Mouse (Mus musculus): ENCODE results near the gene Wdr34.

The Wdr34 gene

DNA sequence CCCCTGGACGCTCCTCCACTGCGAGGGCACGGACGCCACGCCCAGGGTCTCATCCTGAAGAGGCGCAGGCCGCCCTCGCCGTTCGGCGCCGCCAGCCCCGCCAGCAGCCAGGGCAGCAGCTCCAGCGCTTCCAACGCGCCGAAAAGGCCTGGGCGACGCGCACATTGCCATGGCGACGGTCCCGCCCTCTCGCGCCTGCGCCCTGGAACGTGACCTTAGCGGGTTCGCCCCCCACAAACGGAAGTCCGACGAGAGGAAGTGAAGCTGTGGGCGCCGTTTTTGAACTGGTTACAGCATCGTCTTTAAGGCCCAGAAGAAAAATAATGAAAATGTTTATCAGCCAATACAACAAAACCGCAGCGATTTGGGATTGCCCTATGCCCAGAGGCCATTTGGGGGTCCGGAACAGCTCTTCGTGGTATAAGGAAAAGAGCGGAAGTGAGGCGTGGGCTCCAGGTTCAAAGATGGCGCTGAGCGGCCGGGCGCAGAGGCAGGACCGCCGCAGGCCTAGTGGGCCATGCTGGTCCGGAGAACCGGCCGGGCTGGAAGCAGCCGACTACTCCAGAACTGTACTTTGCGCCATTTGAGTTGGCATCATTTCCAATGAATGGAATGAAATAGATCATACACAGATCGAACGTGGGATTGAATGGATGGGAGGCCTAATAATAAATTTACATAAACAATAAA lies at the start of gene Wdr34:
Gene Wdr34, minus strand, starts transcription at position 183 of the 690 bp plus-strand sequence.
- DNase-seq (ENCODE audit: low spot score in 2 of 2), result peak; percentile 97

DNA sequence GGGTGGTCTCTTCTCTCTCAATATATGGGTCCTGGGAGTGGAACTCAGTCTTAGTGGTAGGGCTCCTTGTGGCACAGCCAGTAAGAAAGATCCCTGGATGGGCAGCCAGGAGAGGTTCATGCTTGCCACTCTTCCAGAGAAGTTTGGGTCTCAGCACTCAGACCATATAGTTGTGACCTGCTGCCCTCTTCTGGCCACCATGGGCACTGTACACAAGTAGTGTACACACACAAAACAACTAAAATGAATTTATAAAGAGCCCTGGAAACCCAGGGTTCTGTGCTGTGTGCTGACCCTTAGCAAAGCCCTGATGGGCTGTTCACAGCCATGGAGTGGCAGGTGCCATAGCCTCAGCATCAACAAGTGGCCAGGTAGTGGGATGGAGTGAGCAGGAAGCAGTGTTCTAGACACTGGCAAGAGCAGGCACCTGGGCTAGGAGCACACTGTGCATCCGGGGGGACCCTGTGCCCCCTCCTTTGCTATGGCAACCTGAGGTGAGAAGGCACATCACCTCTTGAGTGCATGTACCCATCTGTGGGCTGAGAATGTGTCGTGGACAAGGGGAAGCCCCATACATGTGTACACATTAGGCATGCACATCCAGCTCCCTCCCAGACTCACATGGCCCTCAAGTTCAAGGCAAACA lies 47.3 kb upstream of the Wdr34 start:
- peak; percentile 46 to 51 for DNase-seq (ENCODE audit: low spot score in 2 of 2)

DNA sequence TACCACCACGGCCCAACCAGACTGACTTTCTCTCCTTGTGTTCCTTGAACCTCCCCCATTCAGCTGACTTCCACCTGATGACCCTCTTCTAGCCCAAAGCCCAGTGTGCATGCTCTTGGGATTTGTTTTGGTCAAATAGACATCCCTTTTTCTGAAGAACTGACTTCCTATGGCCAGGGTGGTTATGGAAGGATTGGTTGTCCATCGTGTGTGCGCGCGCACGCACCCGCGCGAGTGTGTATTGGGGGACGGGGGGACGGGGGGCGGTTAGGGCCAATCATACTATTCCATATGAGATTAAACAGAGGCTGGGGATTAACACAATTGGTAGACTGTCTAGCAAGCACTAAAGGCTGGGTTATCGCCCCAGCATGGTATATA lies 45.5 kb upstream of the Wdr34 start:
- DNase-seq (ENCODE audit: low spot score in 2 of 2), result no peak

DNA sequence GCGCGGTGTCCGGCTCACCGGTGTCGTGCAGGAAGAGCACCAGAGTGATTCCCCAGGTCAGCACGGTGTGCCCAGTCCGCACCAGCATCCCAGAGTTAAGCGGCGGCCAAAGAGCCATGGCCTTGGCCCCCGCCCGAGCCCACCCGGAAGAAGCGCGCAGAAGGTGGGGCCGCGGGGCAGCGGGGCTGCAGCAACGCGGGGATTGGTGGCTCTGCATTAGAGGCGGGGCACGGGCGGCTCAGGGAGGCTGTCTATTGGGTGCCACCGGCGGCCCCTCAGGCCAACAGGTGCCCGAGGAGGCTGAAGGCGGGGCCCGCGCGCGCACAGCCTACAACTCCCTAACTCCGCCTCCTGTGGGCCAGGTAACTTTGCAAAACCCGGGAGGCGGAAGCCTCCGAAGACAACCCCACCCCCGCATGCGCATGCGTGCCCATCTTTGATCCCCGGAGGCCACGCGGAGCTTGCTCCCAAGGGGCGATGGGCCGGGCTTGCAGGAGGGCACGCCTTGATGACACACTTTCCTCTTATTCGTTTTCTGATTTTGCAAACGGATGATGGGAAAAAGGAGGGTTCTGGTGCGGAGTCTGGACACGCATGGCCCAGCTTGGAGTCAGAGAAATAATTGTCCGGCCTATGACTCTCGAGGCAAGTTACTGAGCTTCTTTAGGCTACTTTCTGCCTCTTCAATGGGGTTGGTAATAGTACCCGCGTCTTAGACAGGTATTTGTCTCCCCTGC lies 45.0 kb upstream of the Wdr34 start, which contains the start of gene Zdhhc12:
Gene Zdhhc12, minus strand, starts transcription at position 178 of the 737 bp plus-strand sequence.
- peak; percentile 93 to 97 for DNase-seq (ENCODE audit: low spot score in 2 of 2)

DNA sequence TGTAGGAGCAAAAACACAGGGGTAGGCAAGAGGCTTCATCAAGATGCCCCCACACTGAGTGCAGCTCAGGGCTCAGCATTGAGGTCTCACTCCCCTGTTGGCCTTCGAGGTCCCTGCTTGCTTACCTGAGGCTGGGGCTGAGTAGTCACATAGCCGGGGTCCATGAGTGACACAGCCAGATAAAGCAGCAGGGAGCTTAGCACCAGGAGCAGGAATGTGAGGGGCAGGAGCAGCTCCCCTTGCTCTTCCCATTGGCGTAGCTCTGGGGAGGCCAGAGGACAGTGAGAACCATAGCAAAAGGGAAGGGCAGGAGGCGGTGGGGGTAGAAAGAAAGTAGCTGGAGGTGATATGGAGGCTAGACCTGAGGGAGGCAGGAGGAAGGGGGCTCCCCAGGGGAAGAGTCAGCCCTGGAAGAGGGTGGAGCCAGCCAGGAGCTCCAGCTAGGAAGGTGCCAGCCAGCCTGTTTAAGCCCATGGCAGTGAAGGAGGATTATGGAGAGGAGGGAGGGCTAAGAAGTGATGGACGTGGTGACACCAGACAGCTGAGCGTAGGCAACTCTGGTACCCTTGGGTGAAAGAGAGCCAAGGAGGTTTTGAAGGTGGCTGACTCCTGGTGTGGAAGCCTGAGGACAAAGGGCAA lies 43.7 kb upstream of the Wdr34 start:
- DNase-seq (ENCODE audit: low spot score in 2 of 2), result no peak

DNA sequence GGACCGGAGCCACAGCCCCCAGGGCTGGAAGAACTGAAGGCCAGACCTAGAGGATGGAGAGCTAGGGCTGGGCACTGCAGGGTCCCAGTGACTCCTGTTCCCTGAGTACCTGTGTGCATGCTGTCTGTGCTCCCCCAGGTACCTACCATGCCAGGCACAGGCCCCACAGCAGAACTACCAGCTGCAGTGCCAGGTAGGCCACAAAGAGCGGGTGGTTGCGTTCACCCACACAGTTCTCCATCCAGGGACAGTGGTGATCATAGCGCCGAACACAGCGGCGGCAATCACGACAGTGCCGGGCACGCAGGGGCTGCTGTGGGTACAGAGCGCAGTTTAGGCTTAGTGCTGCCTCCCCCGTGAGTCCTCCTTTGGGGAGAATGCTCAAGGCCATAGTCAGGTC lies 42.8 kb upstream of the Wdr34 start:
- no peak for DNase-seq (ENCODE audit: low spot score in 2 of 2)

DNA sequence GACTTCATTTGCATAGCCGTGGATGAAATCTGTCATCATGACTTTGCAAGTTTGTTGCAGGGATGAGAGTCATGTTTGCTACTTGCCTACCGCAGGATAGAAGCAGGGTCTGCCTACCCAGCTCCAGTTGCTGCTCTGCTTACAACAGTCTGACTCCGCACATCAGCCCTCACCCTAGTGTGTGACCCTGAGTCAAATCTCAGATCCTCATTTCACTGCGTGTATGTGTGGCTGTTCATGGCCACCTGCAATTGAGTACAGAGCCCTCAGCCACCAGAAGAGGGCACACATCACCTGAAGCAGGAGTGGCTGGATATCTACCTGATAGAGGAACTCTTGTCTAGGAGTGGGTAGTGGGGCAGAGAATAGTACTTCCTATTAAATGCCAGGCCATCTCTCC lies 38.6 kb upstream of the Wdr34 start:
- no peak for DNase-seq (ENCODE audit: low spot score in 2 of 2)

DNA sequence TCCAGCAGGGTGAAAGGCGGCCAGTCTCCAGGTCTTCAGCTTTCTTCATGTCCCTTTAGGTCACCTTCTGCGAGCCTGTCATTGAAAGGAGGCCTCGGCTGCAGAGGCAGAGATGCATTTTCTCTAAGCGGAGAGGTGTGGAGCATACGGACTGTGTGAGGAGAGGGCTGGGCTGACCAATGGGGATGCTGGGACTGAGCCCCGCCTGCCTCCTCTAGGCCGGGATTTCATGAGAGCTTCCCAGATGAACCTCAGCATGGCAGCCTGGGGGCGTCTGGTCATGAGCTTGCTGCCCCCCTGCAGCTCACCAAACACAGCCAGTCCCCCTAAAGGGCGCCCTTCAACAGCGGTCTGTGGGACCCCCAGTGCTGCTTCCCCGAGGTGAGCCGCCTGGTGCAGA lies 36.0 kb upstream of the Wdr34 start:
- no peak for DNase-seq (ENCODE audit: low spot score in 2 of 2)

DNA sequence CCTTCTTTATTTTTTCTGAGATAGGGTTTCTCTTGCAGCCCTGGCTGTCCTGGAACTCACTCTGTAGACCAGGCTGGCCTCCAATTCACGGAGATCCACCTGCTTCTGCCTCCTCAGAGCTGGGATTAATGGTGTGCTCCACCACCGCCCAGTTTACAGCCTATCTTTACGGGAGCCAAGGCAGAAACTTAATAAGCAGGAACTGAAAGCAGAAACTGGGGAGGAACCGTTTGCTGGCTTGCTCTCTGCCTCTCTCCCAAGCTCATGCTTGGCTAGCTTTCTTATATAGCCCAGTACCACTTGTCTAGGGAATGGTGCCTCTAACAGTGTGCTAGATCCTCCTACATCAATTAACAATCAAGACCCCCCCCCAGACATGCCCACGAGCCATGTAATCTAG lies 35.4 kb upstream of the Wdr34 start:
- no peak for DNase-seq (ENCODE audit: low spot score in 2 of 2)

DNA sequence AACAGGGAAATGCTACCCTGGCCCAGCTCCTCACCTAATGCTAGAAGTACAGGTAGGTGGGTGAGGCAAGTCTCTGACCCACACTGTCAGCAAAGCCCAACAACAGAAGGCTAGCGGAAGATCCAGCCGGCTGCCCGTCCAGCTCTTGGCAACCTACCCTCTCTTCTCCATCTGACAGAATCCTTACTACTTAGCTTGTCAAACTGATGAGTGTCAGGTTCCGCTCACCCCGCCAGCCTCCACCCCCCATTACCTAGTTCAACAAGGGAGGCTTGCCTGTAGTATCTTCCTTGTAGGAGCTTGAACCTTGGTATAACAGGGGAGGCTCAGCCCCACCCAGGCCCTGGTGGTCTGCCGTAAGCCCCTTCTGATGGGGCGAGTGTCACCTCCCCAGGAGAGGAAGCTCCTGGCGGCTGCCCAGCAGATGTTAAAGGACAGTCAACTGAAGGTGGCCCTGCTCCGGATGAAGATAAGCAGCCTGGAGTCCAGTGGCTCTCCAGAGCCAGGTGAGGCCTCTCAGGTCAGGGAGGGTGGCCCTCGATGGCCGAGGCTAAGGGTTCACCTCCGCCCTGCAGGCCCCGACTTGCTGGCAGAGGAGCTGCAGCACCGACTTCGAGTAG lies 31.6 kb upstream of the Wdr34 start:
- no peak for DNase-seq (ENCODE audit: low spot score in 2 of 2)

DNA sequence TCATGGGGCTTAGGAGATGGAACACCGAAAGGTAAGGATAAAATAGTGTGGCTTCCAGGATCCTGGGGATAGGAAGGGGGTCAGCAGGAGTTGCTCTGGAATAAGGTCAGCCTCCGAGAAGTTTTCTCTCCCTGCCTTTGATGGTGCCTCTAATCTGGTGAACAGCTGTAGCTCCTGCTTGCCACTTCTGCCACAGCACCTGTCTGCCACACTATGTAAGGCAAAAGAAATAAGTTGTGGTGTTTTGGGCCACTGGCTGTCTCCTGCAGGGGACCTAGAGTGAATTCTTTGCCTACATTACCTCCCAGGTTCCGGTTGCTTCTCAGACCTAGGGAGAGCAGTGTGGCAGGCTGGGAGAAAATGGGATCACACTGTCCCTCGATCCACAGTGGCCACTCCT lies 30.1 kb upstream of the Wdr34 start:
- DNase-seq (ENCODE audit: low spot score in 2 of 2), result no peak

DNA sequence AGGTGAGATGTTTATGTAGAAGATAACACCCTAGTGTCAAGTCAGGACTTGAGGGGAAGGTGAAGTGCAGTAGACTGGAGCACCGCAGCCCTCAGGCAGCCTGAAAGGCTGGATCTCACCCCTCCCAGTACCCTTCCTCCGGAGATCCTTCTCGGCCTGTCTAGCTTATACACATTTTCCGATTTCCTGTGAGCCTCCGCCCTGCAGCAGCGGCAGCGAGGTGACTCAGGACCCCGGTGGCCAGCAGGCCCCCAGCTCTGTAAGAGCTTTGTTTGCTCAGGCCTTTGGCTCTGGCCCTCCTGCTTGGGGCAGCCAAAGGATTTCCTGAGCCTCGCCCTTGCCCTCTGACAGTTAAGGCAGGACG lies 29.6 kb upstream of the Wdr34 start:
- no peak for DNase-seq (ENCODE audit: low spot score in 2 of 2)

DNA sequence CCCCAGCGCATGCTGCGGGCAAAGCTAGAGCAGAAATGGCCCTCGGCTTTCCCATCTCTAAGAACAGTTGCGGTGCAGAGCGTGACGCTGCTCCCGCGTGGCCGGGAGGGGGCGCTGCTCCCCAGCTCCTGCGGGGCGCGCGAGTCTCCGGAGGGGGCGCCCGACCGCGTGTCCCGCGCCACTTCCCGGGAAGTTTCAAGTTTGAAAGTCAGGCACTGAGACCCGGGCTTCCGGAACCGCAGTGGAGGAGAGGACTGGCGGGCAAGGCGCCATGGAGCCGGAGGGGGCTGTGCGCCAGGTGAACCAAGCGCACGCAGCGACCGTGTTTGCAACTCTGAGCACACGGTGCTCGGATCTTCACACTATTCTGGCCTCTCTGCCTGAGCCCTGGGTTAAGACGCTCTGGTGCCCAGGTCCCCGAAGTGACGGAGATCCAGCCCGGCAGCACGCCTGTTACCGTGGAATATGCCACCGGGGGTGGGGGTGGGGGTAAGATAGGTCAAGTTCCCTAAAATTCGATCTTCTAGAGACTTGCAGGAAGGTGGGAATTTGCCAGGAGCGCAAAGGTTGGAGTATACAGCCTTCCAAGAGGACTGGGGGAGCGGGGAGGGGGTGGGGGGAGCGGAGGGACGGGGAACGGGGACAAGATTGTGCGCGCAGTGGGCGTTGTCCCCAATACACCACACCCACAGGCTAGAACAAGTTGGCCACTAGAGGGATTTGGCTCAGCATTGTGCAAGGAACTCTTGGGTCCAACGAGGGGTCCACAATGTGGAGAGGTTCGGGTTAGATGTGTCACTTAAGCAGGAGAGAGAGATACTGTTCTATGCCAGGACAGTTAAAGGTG lies 29.0 kb upstream of the Wdr34 start, which contains the start of gene Pkn3:
Gene Pkn3, plus strand, starts transcription at position 183 of the 847 bp plus-strand sequence.
- peak; percentile 83 to 88 for DNase-seq (ENCODE audit: low spot score in 2 of 2)

DNA sequence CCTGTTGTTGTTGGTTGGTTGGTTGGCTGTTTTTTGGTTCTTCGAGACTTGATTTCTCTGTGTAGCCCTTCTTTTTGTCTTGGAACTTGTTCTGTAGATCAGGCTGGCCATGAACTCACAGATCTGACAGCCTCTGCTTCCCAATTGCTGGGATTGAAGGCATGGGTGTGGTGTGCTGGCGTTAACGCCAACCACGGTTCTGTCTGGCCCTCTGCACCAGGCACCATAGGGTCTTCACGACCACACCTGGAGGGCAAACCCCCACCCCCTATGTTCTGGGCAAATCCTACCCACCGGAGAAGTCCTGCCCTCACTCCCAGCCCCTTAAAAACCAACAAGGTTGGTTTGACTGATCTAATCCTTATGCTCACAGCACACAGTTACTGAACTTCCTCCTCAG lies 28.3 kb upstream of the Wdr34 start:
- no peak for DNase-seq (ENCODE audit: low spot score in 2 of 2)

DNA sequence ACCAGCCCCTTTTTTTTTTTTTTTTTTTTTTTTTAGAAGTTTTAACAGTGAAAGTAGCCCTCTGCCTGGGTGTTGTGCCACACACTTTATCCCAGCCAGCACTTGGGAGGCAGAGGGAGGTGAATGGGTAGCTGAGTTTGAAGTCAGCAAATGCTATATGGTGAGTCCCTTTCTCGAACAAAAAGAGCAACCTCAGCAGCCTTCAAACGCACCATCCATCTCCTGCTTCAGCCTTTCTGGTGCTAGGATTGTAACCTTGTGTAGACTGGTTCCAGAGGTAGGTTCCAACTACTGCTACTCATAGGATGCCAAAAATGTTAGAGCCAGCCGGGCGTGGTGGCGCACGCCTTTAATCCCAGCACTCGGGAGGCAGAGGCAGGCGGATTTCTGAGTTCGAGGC lies 27.8 kb upstream of the Wdr34 start:
- no peak for DNase-seq (ENCODE audit: low spot score in 2 of 2)

DNA sequence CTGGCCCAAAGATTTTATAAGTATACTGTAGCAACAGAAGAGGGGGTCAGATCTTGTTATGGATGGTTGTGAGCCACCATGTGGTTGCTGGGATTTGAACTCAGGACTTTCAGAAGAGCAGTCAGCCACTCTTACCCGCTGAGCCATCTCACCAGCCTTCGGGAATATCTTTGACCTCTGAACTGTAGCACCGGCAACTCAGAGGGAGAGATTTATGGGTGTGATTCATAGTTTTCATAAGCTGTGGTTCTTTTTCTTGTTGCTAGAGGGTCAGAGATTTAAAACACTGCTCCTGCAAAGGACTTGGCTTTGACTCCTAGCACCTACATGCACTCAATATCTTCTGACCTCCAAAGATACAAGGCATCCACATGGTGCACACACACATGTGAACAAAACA lies 26.9 kb upstream of the Wdr34 start:
- DNase-seq (ENCODE audit: low spot score in 2 of 2), result no peak

DNA sequence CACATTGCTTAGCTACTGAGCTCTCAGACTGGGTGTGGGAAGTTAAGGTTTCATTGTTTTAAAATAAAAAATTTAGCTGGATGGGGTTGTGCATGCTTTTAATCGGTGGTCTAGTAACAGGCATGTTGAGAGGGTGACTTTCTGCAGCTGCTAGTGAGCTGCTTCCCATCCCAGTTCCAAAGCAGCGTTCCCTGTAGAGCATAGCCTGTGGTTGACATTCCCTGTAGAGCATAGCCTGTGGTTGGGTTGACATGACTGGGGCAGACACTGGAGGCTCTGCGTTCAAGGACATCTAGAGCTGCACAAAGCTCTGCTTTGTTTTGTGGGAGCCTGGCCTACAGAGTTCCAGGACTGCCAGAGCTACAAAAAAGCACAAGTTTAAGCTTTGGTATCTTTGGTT lies 24.6 kb upstream of the Wdr34 start:
- no peak for DNase-seq (ENCODE audit: low spot score in 2 of 2)

DNA sequence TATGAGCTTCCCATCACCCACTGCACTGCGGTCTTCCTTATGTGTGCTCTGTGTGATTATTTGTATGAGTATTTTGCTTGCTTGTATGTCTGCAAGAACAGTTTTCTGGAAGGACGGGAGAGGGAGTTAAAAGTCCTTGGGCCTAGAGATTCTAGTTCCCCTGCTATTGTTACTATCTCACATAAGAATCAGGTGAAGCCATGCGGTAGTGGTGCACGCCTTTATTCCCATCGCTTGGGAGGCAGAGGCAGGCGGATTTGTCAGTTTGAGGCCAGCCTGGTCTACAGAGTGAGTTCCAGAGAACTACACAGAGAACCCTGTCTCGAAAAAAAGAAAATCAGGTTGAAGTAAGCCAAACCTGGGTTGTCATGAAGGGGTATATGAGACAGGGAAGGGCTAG lies 24.2 kb upstream of the Wdr34 start:
- DNase-seq (ENCODE audit: low spot score in 2 of 2), result no peak

DNA sequence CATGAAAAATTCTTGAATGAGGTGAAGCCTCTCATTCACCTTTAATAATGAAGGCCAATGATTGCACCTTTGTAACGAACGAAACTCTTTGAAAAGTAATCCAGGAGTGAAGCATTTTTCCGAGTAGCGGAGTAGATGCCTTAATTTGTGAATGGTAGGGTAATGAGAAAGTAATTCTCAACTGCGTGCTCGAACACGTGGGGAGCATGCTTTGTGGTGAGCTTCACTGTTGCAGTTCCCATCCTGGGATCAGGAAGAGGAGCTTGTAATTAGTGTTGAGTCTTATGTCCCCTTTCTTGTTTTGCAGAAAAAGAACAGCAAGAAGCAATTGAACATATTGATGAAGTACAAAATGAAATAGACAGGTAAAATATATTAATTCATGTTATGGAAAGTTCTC lies 19.3 kb upstream of the Wdr34 start:
- no peak for DNase-seq (ENCODE audit: low spot score in 2 of 2)

DNA sequence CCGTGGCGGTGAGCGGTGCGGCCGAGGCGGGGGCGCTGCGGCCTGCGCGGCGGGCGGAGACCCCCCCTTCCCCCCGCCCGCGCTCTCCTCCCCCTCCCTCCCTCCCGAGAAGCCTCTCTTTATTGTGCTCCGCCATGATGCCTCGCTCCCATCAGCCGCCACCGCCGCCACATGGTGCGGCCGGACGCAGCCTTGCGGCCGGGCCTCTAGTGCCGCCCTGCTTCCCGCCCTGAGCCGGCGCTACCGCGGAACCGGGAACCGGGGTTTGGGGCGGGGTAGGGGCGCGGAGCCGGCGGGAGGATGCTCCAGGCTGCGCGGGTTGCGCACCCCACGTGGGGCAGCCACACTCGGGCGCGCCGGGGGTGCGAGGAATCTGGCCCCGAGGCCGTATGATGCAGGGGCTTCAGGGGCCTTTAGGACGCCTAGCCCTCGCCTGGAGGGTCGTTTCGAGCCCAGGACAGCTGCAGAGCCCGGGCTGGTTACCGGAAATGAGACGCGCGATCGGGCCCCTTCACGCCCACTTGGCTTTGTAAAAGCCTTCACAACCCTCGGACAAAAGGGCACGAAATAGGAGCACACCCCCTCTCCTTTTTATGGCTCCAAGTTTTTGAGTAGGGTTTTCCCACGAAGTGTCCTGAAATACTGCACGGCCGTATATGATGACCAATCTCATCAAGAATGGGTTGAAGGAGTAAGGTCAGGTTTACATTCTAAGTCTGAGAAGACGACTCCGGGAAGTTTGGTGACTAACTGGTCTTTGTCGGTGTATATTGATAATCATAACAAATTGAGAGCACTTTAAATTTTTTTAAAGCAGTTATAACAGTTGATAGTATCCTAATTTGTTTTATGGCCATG lies 18.6 kb upstream of the Wdr34 start:
- peak in 1 of 2 experiments; percentile 15 for DNase-seq (ENCODE audit: low spot score in 2 of 2)
